Mouse (Mus musculus) kidney, adult 2 months (tissue): ENCODE data around the gene Kcnk10.

ENCODE experiments used
- CTCF ChIP-seq: fragments of 200-500 bp; conservative IDR thresholded peaks from 2 replicates; pipeline ENCODE4 v1.5.1; 2011; ENCODE audit warnings: low read depth, mild to moderate bottlenecking, control low read depth, low read length, moderate library complexity, mixed read lengths; ENCODE audit not compliant: insufficient read depth, insufficient read length
- POLR2A ChIP-seq: fragments of 200-500 bp; IDR thresholded peaks from one replicate; pipeline ENCODE4 v1.6.1; 2011; ENCODE audit warnings: low read depth, low read length, control low read depth

GRCm38 (mm10) chr12:98501045-98501444 is 77.1 kb downstream of the Kcnk10 start:
- TF ChIP-seq CTCF (no peak), POLR2A (no peak)
